Mouse (Mus musculus) splenic B cell, adult 2 months (primary cell): ENCODE results near the gene Smyd3.

ENCODE experiments used
- DNase-seq: peaks from one replicate; pipeline ENCODE4 v3.0.0-alpha.2; 2011; ENCODE audit warnings: low read depth, low spot score
- H3K27me3 ChIP-seq: 2 replicates; pipeline ENCODE4 v1.6.1; 2012; ENCODE audit warnings: mild to moderate bottlenecking, low read length, moderate library complexity, mixed read lengths; ENCODE audit not compliant: control insufficient read depth, poor library complexity, insufficient read depth, severe bottlenecking
- H3K36me3 ChIP-seq: 2 replicates; pipeline ENCODE4 v1.6.1; 2012; ENCODE audit warnings: mild to moderate bottlenecking, low read length, moderate library complexity, mixed read lengths; ENCODE audit not compliant: control insufficient read depth, poor library complexity, insufficient read depth, severe bottlenecking

Smyd3 gene

DNA sequence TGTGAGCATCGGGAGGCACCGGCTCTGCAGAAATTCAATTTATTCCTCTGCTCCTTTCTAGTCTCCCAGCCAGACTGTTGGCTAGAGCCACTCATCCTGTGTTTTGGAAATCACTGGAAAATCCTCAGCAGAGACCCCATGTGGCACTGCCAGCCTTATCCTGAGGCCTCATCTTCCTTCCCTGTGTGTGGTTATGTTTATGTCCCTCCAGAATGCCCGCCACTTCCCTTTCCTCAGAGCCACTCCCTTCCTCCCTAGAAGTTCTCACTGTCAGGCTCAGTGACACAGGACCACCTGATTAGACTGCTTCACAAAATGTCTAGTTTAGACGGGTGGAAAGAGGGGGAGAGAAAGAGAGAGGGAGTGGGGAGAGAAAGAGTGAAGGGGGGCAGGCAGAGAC is 526.4 kb downstream of the Smyd3 start:
- Histone ChIP-seq H3K36me3 (no peaks in the 10 kb centered on the region), H3K27me3 (no peaks in the 10 kb centered on the region)
- no peak for DNase-seq

- H3K27me3 ChIP-seq, result no peaks in the 10 kb centered on the region
- H3K36me3 ChIP-seq, result no peaks in the 10 kb centered on the region
- DNase-seq, result no peak
Observed at GRCm38 (mm10) chr1:178991045-178991444, 526.8 kb downstream of the Smyd3 start.

GRCm38 (mm10) chr1:178989485-178989884 is 528.4 kb downstream of the Smyd3 start:
- H3K36me3 ChIP-seq, result no peaks in the 10 kb centered on the region
- no peak for DNase-seq
- H3K27me3 ChIP-seq, result no peaks in the 10 kb centered on the region

DNA sequence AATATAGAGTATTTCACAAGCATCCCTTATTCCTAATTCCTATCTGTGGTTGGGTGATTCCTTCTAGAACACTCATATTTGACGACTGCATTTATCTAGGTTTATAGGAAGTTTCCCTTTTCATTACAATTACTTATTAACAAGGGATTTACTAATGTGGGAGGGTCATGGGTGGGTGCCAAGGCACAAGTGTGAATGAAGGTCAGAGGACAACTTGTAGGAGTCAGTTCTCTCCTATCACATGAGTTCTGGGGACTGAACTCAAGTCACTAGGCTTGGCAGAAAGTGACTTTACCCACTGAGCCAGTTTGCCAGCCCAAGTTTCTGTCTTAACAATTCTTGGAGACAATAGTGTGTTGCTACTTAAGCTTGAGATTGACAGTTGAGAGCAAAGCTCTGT is 529.7 kb downstream of the Smyd3 start:
- no peaks in the 10 kb centered on the region for H3K27me3 ChIP-seq
- DNase-seq, result no peak

GRCm38 (mm10) chr1:178981641-178982040 is 536.2 kb downstream of the Smyd3 start:
- H3K36me3 ChIP-seq, result no peaks in the 10 kb centered on the region
- DNase-seq, result no peak
- no peaks in the 10 kb centered on the region for H3K27me3 ChIP-seq

More for the DNA sequence above, 529.7 kb downstream of the Smyd3 start:
- H3K36me3 ChIP-seq, result no peaks in the 10 kb centered on the region

- Histone ChIP-seq H3K27me3 (no peaks in the 10 kb centered on the region), H3K36me3 (no peaks in the 10 kb centered on the region)
- no peak for DNase-seq
Observed at GRCm38 (mm10) chr1:178980185-178980584, 537.7 kb downstream of the Smyd3 start.

DNA sequence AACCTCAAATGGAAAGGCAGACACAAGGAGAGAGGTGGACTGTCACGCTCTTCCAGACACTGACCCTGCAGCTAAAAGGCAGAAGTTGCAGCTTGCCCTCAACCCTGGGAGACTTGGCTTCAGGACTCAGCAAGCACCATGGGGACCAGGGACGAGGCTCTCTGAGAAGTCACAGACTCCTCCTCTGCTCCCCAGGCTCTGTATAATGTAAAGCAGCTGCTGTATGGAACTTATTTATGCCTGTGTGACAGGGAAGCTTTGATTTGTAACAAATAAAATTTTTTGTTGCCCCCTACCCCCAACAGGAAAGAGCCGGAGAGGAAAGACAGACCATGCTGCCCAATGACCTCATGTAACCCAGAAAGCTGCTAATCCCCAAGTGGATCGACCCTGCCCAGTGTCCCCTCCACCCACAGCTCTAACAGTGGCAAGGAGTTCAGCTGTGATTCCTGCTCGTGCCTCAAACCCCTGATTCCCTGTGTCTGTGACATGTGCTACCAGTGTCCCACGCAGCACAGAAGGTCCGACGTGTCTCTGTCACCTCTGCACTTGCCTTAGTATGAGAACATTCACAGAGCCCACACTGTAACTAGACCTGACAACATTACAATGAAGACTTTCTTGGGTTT is 539.1 kb downstream of the Smyd3 start:
- H3K27me3 ChIP-seq, result no peaks in the 10 kb centered on the region
- DNase-seq, result no peak

DNA sequence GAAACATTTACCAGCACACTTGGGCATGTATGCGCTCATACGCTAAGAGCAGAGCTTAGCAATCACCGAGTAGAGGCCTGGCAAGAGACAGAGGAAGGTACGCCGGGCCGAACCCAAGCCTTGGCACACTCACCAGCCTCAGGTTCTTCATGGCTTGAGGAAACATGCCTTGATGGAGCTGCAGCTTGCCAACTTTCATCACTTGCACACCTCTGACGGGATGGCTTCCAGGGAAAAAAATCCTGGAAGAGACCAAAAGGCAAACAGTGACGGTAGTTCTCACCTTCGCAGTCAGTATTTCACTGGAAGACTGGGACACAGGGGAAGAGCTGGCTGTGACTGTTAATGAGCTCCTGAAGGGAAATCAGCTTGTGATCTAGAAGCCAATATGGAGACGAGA is 545.8 kb downstream of the Smyd3 start:
- H3K27me3 ChIP-seq, result no peaks in the 10 kb centered on the region
- DNase-seq, result no peak
- H3K36me3 ChIP-seq, result no peaks in the 10 kb centered on the region

More for the DNA sequence above, 539.1 kb downstream of the Smyd3 start:
- H3K36me3 ChIP-seq, result no peaks in the 10 kb centered on the region

GRCm38 (mm10) chr1:178961661-178962060 is 556.2 kb downstream of the Smyd3 start:
- no peaks in the 10 kb centered on the region for H3K36me3 ChIP-seq
- H3K27me3 ChIP-seq, result no peaks in the 10 kb centered on the region

GRCm38 (mm10) chr1:178960015-178960559 is 557.8 kb downstream of the Smyd3 start:
- DNase-seq, result peak; percentile 44
- Histone ChIP-seq H3K36me3 (no peaks in the 10 kb centered on the region), H3K27me3 (no peaks in the 10 kb centered on the region)

More at GRCm38 (mm10) chr1:178961661-178962060, 556.2 kb downstream of the Smyd3 start:
- DNase-seq, result no peak

- no peak for DNase-seq
- H3K36me3 ChIP-seq, result no peaks in the 10 kb centered on the region
- no peaks in the 10 kb centered on the region for H3K27me3 ChIP-seq
Observed at GRCm38 (mm10) chr1:178958641-178959040, 559.2 kb downstream of the Smyd3 start.

DNA sequence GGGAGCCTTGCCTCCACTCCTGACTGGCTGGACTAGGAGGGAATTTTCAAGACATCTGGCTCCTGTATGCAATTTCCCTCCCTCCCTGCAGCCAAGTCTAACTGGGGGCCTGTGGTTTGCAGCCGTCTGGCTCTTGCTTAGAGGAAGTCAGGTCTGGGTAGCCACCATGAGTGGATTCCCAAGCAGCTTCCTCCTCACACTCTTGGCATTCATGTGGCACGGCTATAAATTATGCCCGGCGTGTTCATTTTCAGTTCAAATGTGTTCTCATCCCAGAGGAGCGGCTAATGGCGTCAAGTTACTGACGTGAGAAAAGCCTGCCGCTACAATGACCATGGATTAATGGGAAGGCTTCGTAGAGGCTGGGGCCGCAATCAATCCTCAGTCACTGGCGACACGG is 564.9 kb downstream of the Smyd3 start:
- Histone ChIP-seq H3K27me3 (no peaks in the 10 kb centered on the region), H3K36me3 (no peaks in the 10 kb centered on the region)
- no peak for DNase-seq

DNA sequence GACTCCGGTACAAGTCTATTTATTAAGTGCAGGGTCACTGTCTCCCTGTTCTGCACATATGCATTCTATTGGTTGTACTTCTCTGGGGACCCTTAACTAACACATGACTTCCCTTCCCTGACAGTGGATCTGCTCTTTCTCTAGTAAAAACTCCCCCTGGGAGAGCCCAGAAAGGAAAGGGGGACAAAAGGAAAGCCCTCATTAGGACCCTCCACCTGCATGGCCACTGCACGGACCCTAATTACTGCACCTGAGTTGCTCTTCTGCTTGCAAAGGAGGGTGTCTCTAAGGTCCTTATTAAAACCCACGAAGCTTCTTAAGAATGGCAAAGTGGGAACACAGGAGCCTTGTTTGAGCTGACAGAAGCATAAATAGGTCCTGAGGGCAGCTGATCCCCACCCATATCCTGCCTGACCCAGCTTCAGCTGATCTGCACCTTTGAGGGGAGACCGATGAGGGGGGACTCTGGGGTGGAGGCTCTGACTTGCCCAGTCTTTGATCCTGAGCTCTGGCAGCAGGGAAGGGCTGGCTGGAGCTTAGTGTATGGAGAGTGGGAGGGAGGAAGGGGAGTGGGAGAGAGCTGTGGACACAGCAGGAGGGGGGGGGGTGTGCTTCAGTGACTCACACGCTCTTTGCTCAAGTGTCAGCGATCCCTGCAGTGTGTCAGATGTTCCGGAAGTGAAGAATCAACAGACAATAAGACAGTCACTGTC is 575.4 kb downstream of the Smyd3 start:
- DNase-seq, result no peak
- Histone ChIP-seq H3K27me3 (no peaks in the 10 kb centered on the region), H3K36me3 (no peaks in the 10 kb centered on the region)

- no peak for DNase-seq
- Histone ChIP-seq H3K27me3 (no peaks in the 10 kb centered on the region), H3K36me3 (no peaks in the 10 kb centered on the region)
Observed at GRCm38 (mm10) chr1:178940353-178940752, 577.5 kb downstream of the Smyd3 start.

DNA sequence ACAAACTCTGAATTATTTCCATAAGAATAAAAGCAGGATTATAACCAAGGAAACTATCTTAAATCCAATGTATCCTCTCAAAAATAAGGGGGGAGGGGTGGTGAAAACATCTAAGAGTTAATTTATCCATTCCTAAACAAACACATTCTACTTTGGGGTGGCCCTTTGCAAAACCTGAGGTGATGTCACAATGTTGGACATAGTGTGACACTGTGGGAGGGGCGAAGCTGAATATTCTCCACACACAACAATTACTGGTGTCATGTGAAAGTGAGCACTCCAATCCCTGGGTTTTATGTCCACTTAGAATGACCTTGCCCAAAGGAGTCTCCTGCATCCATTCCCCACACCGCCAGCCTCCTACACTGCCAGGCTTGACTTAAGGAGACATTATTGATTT is 580.9 kb downstream of the Smyd3 start:
- Histone ChIP-seq H3K27me3 (no peaks in the 10 kb centered on the region), H3K36me3 (no peaks in the 10 kb centered on the region)
- no peak for DNase-seq
